Mouse (Mus musculus): ENCODE data around the gene Akt1.
A peak's percentile ranks its signal among the peaks of the same experiment; 100 is the strongest.

The Akt1 gene

DNA sequence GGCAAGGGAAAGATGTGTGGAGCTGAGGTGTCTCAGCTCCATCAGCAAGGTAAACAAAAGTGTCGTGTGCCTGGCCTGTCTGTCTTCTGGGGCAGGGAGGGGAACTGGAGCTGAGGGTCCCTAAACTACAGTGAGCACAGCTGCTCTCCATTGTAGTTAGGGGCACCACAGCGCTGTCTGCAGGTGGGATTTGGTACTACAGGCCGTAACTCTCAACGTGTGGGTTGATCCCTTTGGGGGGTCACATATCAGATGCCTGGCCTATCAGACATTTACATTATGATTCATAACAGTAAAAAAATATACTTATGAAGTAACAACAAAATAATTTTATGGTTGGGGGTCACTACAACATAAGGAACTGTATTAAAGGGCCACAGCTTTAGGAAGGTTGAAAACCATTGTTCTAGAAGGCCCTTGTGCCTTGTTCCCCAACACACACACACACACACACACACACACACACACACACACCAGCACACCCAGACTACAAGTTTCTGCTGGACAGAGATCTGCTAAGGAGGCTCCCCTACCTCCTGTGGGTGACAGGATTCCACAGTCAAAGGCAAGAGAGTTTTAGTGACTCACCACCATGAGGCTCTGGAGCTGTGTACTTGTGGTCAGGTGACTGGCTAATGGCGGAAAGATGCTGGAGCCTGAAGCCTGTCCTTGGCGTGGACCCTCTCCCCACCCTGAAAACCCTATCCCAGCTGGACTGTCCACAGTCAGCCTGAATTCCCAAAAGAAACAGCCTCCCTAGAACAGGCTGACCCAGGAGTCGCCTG is 47.4 kb downstream of the Akt1 start:
- no peak for DNase-seq

DNA sequence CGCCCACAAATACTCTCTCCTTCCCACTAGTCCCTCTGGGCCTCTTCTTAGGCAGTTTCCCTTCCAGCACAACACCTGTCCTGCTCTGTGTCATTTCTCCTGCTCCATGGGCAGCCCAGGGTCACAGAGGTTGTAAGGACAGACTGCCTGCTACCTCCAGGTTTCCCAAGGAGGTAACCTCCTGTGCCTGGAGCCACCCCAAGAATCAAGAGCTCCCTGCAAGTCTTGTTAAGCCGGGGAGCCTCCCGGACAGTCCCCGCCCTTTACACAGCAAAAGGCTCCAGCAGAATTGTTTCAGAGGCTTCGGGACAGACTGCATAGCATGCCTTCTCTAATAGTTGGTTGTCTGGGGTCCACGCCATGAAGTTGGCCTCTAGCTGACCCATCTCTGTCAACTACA is 48.2 kb downstream of the Akt1 start:
- DNase-seq, result no peak

DNA sequence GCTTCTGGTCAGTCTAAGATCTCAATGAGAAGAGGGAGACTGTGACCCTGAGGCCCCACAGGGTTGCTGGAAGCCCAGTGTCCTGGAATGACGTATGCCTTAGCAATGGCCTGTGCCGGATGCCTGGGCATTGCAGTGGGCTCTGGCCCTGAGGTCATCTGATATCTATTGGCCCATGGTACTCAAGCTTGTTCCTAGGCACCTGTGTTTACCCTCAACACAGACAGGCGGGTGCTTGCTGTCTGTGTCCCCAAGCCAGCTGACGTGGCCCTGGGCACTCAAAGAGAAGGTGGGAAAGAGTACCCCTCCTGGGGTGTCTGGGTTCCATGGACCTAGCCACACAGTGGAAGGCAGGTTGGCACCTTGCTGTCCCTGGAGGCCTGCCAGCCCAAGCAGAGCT is 49.0 kb downstream of the Akt1 start:
- DNase-seq, result no peak

- peak; percentile 28 to 73 for DNase-seq
Measured at GRCm38 (mm10) chr12:112623742-112624141, 50.9 kb downstream of the Akt1 start.

DNA sequence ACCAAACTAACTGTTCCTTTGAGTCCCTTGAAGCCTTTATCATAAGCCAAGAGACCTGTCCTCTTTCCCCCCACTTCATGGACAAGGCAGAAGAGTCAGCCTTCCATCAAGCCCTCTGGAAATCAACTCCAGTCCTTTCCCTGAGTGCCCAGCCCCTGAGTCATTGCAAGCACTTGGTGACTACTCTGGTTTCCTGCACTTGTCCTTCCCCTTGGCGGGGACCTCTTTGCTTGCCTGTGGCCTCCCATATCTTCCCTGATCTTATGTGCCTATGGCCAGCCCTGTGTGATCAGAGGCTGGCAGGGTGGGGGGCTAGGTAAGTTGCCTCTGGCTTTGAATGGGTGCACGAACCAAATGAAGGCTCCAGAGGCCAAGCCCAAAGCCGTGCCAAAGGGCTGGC is 52.8 kb downstream of the Akt1 start:
- no peak for DNase-seq

GRCm38 (mm10) chr12:112620354-112621061 is 54.2 kb downstream of the Akt1 start:
- DNase-seq, result no peak

DNA sequence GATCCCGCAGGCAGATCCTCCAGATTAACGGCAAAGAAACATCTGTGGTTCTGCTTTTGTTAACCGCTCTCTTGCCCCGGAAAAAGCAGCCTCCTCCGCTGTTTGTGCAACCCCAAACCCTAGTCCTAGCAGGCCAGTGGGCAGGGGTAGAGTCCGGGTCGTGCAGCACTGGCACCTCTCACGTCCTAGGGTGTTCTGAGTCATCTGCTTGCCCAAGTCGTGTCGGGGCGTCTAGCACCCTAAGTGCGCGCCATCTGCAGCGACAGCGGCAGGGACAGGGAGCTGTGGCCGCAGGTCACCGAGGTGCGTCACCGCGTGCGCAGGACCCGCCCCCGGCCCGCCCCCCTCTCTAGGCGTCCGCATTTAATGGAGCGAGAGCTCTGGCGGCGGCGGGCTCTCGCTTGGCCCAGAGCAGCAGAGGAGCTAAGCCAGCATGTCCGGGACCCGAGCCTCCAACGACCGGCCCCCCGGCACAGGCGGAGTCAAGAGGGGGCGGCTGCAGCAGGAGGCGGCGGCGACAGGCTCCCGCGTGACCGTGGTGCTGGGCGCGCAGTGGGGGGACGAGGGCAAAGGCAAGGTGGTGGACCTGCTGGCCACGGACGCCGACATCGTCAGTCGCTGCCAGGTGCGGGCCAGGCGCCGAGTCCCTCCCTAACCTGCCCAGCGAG is 54.9 kb downstream of the Akt1 start, which contains the start of gene Adssl1:
TSS of gene Adssl1 (plus strand) at position 360 of the 668 bp plus-strand sequence.
- DNase-seq, result peak; percentile 60 to 67

DNA sequence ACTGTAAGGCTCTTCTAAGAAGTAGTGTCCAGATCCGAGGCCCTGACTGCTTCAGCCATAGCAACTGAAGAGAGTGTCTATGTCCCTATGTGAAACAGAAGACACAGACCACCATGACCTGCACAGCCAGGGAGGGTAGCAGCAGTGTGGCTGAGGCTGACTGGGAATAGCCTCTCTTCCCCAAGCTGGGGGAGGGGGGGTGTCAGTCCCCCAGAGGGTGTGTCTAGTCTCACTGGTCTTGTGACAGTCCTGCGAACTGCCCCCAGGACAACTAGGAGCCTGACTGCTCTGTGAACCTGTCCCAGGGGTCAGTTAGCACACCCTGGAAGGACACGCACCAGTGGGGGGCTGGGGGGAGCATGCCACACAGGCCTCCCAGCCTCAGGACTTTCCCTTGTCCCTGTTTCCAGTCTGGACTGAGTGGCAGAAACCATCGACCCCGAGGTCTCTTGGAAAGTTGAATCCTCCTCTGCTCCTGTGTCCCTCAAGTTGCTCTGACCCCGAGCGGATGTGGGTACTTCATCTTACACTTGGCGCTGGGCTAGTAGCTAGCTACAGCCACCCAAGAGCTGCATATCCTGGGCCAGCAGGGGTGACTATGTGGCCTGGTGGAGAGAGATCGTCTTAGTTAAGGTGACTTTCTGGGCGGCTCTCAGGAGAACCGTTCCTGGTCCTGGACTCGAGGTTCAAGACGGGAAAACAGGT is 55.6 kb downstream of the Akt1 start:
- DNase-seq, result peak in 1 of 2 experiments; percentile 32

- peak; percentile 66 to 80 for DNase-seq
Measured at GRCm38 (mm10) chr12:112617898-112618380, 56.7 kb downstream of the Akt1 start.

- peak; percentile 40 to 41 for DNase-seq
Measured at GRCm38 (mm10) chr12:112617184-112617583, 57.5 kb downstream of the Akt1 start.

GRCm38 (mm10) chr12:112616668-112617067 is 58.0 kb downstream of the Akt1 start:
- DNase-seq, result no peak

DNA sequence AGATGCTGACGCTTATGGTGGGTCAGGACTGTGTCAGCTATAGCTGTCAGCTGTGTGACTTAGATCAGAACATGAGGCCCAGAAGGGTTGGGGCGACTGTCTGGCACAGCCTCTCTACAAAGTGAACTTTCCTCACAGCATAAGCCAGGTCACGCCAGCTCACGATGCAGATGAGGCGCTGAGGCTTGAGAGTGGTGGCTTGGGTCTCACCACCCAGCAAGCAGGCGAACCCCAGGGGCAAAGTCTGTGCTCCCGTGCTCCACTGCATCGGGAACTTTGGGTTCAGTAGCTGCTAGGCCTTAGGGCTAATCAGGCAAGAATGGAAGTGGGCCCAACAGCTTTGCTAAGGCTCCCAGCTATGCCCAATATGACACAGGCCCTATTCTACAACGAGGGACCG is 65.7 kb downstream of the Akt1 start:
- no peak for DNase-seq

DNA sequence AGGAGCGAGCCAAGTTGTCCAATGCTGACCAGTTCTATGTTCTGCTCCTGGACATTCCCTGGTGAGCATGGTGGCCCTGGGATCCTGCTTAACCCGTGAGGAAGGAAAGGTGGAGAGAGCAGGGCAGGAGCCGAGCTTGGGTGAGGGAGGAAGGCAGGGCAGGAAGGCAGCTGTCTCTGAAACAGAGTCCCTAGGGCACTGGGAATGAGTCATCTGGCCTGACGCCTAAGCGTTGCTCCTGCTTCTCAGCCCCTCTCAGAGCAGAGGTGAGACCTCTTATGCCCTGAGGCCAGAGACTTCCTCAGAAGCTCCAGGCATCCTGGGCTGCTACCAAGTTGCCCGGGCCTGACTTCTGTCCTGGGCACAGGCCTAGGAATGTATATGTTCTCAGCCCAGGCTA is 67.7 kb downstream of the Akt1 start:
- no peak for DNase-seq

DNA sequence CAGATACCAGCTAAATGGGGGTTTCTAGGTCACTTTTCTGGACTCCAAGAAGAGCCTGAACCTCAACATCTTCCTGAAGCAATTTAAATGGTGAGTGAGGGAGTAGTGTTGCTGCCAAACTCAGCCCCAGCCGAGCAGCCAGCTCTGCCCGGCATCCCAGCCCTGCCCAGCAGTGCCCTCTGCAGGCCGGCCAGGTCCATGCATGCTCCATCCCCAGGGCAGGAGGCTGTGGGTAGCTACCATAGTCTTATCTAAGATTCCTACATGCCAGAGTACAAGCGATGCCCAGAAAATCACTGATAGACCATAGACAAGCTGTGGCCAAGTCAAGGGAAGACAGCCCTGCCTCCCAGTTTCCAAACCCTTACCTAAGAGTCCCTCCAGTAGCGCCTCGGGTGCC is 68.9 kb downstream of the Akt1 start:
- DNase-seq, result peak; percentile 45 to 78

DNA sequence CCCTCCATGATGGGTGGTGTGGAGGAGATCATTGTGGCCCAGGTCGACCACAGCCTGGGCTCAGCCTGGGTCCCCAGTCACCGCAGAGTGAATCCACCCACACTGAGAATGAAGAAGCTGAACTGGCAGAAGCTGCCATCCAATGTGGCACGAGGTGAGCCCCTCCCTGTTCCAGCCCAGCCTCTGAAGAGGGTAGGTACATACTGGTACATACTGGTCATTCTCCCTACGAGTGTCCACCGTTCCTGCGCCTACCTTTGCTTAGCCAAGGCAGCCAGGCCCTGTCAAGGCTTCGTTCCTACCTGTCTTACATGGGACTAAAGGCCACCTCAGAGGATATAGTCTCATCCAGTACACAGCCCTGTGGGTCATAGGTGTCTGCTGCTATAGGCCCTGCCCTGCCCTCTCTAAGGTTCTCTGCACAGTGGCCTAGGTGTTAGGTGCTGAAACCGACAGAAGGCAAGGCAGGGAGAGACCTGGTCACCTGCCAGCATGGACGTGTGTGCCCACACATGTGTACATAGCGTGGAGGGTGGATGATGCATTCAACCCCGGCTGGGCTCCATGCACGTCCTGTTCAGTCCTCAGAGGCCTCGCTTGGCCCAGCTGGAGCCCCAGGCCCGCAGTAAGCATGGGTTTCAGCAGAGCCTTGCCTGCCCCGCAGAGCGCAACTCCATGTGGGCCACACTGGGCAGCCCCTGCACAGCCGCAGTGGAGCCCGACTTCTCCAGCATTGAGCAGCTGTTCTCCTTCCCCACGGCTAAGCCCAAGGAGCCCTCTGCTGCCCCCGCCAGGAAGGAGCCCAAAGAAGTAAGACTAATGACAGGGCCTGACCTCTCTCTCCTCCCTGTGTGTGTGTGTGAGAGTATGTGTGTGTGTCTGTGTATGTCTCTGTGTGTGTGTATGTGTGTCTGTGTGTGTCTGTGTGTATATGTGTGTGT is 69.7 kb downstream of the Akt1 start:
- DNase-seq, result peak in 1 of 2 experiments; percentile 34

DNA sequence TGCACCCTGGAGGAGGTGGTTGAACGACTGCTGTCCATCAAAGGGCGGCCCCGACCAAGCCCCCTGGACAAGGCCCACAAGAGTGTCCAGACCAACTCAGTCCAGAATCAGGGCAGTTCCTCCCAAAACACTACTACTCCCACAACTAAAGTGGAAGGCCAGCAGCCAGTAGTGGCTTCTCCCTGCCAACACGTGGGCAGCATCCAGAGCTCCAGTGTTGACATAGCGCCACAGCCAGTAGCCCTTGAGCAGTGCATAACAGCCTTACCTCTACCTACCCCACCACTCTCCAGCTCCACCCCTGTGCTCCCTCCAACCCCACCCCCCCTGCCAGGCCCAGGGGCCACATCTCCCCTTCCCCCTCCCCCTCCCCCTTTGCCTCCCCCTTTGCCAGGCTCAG is 70.7 kb downstream of the Akt1 start:
- no peak for DNase-seq

Data from spleen, adult 18-20 months (tissue).